In the genomic region with DNA sequence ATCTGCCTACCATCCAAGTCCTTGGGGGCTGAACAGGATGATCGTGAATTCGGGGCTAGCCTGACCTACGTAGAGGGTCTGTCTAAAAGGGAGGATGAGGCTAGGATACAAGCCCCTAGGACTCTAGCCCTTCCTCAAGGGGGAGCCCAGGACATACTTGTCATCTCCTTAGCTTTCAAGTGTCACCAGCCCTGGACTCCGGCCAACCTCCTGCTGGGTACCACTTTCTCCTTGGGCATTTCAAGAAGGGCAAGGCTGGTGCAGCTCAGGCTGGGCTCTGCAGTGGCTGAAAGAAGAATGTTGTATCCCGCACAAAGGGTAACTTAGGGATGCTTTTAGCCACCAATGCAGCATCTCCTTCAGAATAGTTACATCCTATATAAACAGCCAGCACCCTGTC, we compare ENCODE assay signal across 30 mouse cellular contexts.
"Had no signal": no experiment of that assay in that cellular context is flagged by ENCODE, and none has a peak within 500 bp of the region (broad histone marks: within the 10 kb centered on the region; RNA-seq: fewer than 3 reads in every experiment).

No protein-coding gene starts in this region.

- H3K4me3 ChIP-seq: limb, embryonic 10.5 days; limb, embryonic 12.5 days; limb, embryonic 13.5 days; limb, embryonic 15.5 days; liver, embryonic 12.5 days; liver, embryonic 13.5 days; liver, embryonic 15.5 days; lung, embryonic 15.5 days; megakaryocyte, embryonic 14.5 days; midbrain, embryonic 10.5 days; midbrain, embryonic 12.5 days; midbrain, embryonic 13.5 days; midbrain, embryonic 15.5 days; myocyte; neural tube, embryonic 12.5 days; neural tube, embryonic 13.5 days had no signal

- H3K27me3 ChIP-seq: limb, embryonic 15.5 days; liver, embryonic 12.5 days; liver, embryonic 13.5 days; liver, embryonic 15.5 days; lung, embryonic 15.5 days; midbrain, embryonic 13.5 days; midbrain, embryonic 15.5 days; neural tube, embryonic 12.5 days; neural tube, embryonic 13.5 days had no signal

- H3K27ac ChIP-seq: limb, embryonic 10.5 days; limb, embryonic 12.5 days; limb, embryonic 13.5 days; limb, embryonic 15.5 days; liver, embryonic 12.5 days; liver, embryonic 13.5 days; liver, embryonic 14.5 days; liver, embryonic 15.5 days; lung, embryonic 15.5 days; macrophage; midbrain, embryonic 10.5 days; midbrain, embryonic 12.5 days; midbrain, embryonic 13.5 days; midbrain, embryonic 15.5 days; neural tube, embryonic 12.5 days; neural tube, embryonic 13.5 days had no signal

- DNase-seq: liver; liver, embryonic 13.5 days; liver, postnatal 0 days; lung, adult 18-20 months; lung, adult 2 months; lung, embryonic 14.5 days; lung, postnatal 10 days; lung, postnatal 14 days; lung, postnatal 36 days; lung, postnatal 4 days; midbrain, embryonic 14.5 days had no signal

- H3K9me3 ChIP-seq: limb, embryonic 10.5 days; limb, embryonic 12.5 days; limb, embryonic 13.5 days; limb, embryonic 15.5 days; liver, embryonic 12.5 days; liver, embryonic 13.5 days; liver, embryonic 15.5 days; lung, embryonic 15.5 days; megakaryocyte, embryonic 14.5 days; midbrain, embryonic 10.5 days; midbrain, embryonic 12.5 days; midbrain, embryonic 13.5 days; midbrain, embryonic 15.5 days; neural tube, embryonic 12.5 days; neural tube, embryonic 13.5 days had no signal

- ATAC-seq: liver, embryonic 12.5 days; liver, postnatal 0 days; lung, postnatal 0 days; midbrain, embryonic 13.5 days; midbrain, embryonic 15.5 days; midbrain, embryonic 16.5 days had no signal

- H3K36me3 ChIP-seq: limb, embryonic 10.5 days; limb, embryonic 12.5 days; limb, embryonic 13.5 days; limb, embryonic 15.5 days; liver, embryonic 12.5 days; liver, embryonic 13.5 days; liver, embryonic 15.5 days; lung, embryonic 15.5 days; midbrain, embryonic 10.5 days; midbrain, embryonic 12.5 days; midbrain, embryonic 13.5 days; midbrain, embryonic 15.5 days; neural tube, embryonic 13.5 days had no signal
